Mouse (Mus musculus): ENCODE results near the gene Atoh8.

Atoh8 gene

GRCm38 (mm10) chr6:72200595-72201256, 34.7 kb downstream of the Atoh8 start:
- in situ Hi-C loops (cut with MboI; ENCODE audit: low sequenced_read_pairs): no loop called here

- in situ Hi-C loops (cut with MboI; ENCODE audit: low sequenced_read_pairs): no loop called here
Measured at GRCm38 (mm10) chr6:72197515-72197914, 37.9 kb downstream of the Atoh8 start.

GRCm38 (mm10) chr6:72196660-72197059, 38.7 kb downstream of the Atoh8 start:
- in situ Hi-C loops (cut with MboI; ENCODE audit: low sequenced_read_pairs): no loop called here

GRCm38 (mm10) chr6:72190577-72190976, 44.8 kb downstream of the Atoh8 start:
- in situ Hi-C loops (cut with MboI; ENCODE audit: low sequenced_read_pairs): no loop called here

- in situ Hi-C loops (cut with MboI; ENCODE audit: low sequenced_read_pairs): no loop called here
Measured at GRCm38 (mm10) chr6:72190120-72190519, 45.3 kb downstream of the Atoh8 start.

GRCm38 (mm10) chr6:72189061-72189863, 46.1 kb downstream of the Atoh8 start:
- in situ Hi-C loops (cut with MboI; ENCODE audit: low sequenced_read_pairs): no loop called here

GRCm38 (mm10) chr6:72186809-72187208, 48.6 kb downstream of the Atoh8 start:
- in situ Hi-C loops (cut with MboI; ENCODE audit: low sequenced_read_pairs): no loop called here

GRCm38 (mm10) chr6:72185893-72186490, 49.4 kb downstream of the Atoh8 start:
- in situ Hi-C loops (cut with MboI; ENCODE audit: low sequenced_read_pairs): no loop called here

- in situ Hi-C loops (cut with MboI; ENCODE audit: low sequenced_read_pairs): loop anchor here (5.0 kb wide), 1 partner anchor 78 kb away; no protein-coding TSS in a partner anchor
Measured at GRCm38 (mm10) chr6:72184576-72184975, 50.8 kb downstream of the Atoh8 start.

GRCm38 (mm10) chr6:72179562-72180502, 55.5 kb downstream of the Atoh8 start:
- in situ Hi-C loops (cut with MboI; ENCODE audit: low sequenced_read_pairs): loop anchor here (5.0 kb wide), 1 partner anchor 82 kb away; no protein-coding TSS in a partner anchor

GRCm38 (mm10) chr6:72179006-72179405, 56.4 kb downstream of the Atoh8 start:
- in situ Hi-C loops (cut with MboI; ENCODE audit: low sequenced_read_pairs): no loop called here

- in situ Hi-C loops (cut with MboI; ENCODE audit: low sequenced_read_pairs): no loop called here
Measured at GRCm38 (mm10) chr6:72177417-72177816, 58.0 kb downstream of the Atoh8 start.

- in situ Hi-C loops (cut with MboI; ENCODE audit: low sequenced_read_pairs): no loop called here
Measured at GRCm38 (mm10) chr6:72176004-72176403, 59.4 kb downstream of the Atoh8 start.

- in situ Hi-C loops (cut with MboI; ENCODE audit: low sequenced_read_pairs): no loop called here
Measured at GRCm38 (mm10) chr6:72175419-72175818, 60.0 kb downstream of the Atoh8 start.

GRCm38 (mm10) chr6:72173350-72173749, 62.0 kb downstream of the Atoh8 start:
- in situ Hi-C loops (cut with MboI; ENCODE audit: low sequenced_read_pairs): no loop called here

GRCm38 (mm10) chr6:72171391-72171790, 64.0 kb downstream of the Atoh8 start:
- in situ Hi-C loops (cut with MboI; ENCODE audit: low sequenced_read_pairs): no loop called here

- in situ Hi-C loops (cut with MboI; ENCODE audit: low sequenced_read_pairs): loop anchor here (10.0 kb wide), 1 partner anchor 231 kb away; no protein-coding TSS in a partner anchor
Measured at GRCm38 (mm10) chr6:72165907-72166306, 69.5 kb downstream of the Atoh8 start.

- in situ Hi-C loops (cut with MboI; ENCODE audit: low sequenced_read_pairs): loop anchor here (10.0 kb wide), 1 partner anchor 230 kb away; no protein-coding TSS in a partner anchor
Measured at GRCm38 (mm10) chr6:72164321-72165275, 70.8 kb downstream of the Atoh8 start.

All from CH12F3 (cell line).